Comparison of ENCODE assay signal across 8 mouse cellular contexts in genomic region chr3:108154656-108155055, GRCm38 (mm10). TPM values are rescaled to one million over a fixed set of nuclear protein-coding genes. Genes with fewer than 3 reads are reported as not detected.
DNase-seq lines count a peak whose midpoint lies in the region.

Gene Gpr61 (minus strand): TSS chr3:108154882.

- DNase-seq in heart, adult 11 months: peak; percentile 80
- DNase-seq in heart, adult 8-10 months (ENCODE audit: low spot score): no peak
- DNase-seq in frontal cortex, postnatal 14 days (ENCODE audit: low spot score in 2 of 2): peak; percentile 59 to 63
- DNase-seq in left cerebral cortex, adult 11 months (ENCODE audit: low spot score): peak; percentile 69
- DNase-seq in retina, postnatal 1 day: peak; percentile 11
- DNase-seq in urinary bladder, postnatal 4 days (ENCODE audit: low spot score in 2 of 2): no peak
- DNase-seq in embryo, embryonic 10.5 days (ENCODE audit: low spot score): no peak
- DNase-seq in heart, adult 9 months (ENCODE audit: low spot score in 2 of 2): no peak

RNA-seq across cellular contexts. Expression of gene Gpr61, which starts in this region (rescaled TPM):
- not detected for total RNA-seq in heart, adult 8-10 months (2022)

Comparison
In these comparisons a context has a peak if more than half of its experiments do, and no peak if none do; other contexts are left out.
1. DNase-seq: peak in heart, adult 11 months (single experiment), frontal cortex, postnatal 14 days (2 of 2), left cerebral cortex, adult 11 months (single experiment) and retina, postnatal 1 day (single experiment); none in heart, adult 8-10 months (single experiment), urinary bladder, postnatal 4 days (0 of 2), embryo, embryonic 10.5 days (single experiment) and heart, adult 9 months (0 of 2).